8 mouse cellular contexts compared by ENCODE assay signal in genomic region chr3:82725546-82725945, GRCm38 (mm10).
A peak's percentile ranks its signal among the peaks of the same experiment; 100 is the strongest.
DNase-seq lines count a peak whose midpoint lies in the region; ATAC-seq and TF ChIP-seq lines count a peak whose summit lies in the region.

No protein-coding gene starts in this region.

- TF ChIP-seq POLR2A in CH12.LX (IDR thresholded peaks at IDR 0.05; ENCODE audit: low read depth, low read length), result no peak
- no peak for TF ChIP-seq POLR2A in testis, adult 2 months (IDR thresholded peaks at IDR 0.05; ENCODE audit: control insufficient read depth, low read depth, low read length)

- H3K4me3 ChIP-seq in forebrain, embryonic 10.5 days, result no peak overlapping the region
- H3K4me3 ChIP-seq in forebrain, embryonic 16.5 days (replicated peaks; ENCODE audit: low read length), result no peak overlapping the region
- no peak overlapping the region for H3K4me3 ChIP-seq in CH12.LX (replicated peaks in 1 of 3; ENCODE audit: low read depth in 2 of 3, low read length in 2 of 3, poor library complexity in 1 of 3)
- H3K4me3 ChIP-seq in forebrain, embryonic 13.5 days, result no peak overlapping the region
- H3K4me3 ChIP-seq in testis, adult 2 months (ENCODE audit: control insufficient read depth, low read depth, low read length), result no peak overlapping the region

- in situ Hi-C loops in CH12.LX (cut with MboI; ENCODE audit: low pct_ligation_motif_present, low pct_unique_long_range_greater_than_20kb, low sequenced_read_pairs), result no loop called here

- no peak for TF ChIP-seq EP300 in CH12.LX (IDR thresholded peaks at IDR 0.05; ENCODE audit: low read length)

- WGBS in forebrain, embryonic 10.5 days, result 37% methylated on average over 3 of the region's 3 CpGs
- WGBS in forebrain, embryonic 16.5 days, result 29% methylated on average over 3 of the region's 3 CpGs
- 30% methylated on average over 3 of the region's 3 CpGs for WGBS in forebrain, embryonic 13.5 days

- no peak overlapping the region for H3K9ac ChIP-seq in forebrain, embryonic 16.5 days (replicated peaks; ENCODE audit: low read depth, low read length)
- H3K9ac ChIP-seq in CH12.LX (ENCODE audit: insufficient read depth, low read depth), result no peak overlapping the region
- H3K9ac ChIP-seq in forebrain, embryonic 13.5 days, result no peak overlapping the region

- no peaks in the 10 kb centered on the region for H3K36me3 ChIP-seq in forebrain, embryonic 10.5 days (replicated peaks)
- H3K36me3 ChIP-seq in forebrain, embryonic 16.5 days (ENCODE audit: control insufficient read depth, insufficient read depth), result no peaks in the 10 kb centered on the region
- H3K36me3 ChIP-seq in CH12.LX (replicated peaks in 1 of 2; ENCODE audit: control insufficient read depth in 1 of 2, insufficient read depth in 1 of 2, low read length in 1 of 2), result no peaks in the 10 kb centered on the region
- H3K36me3 ChIP-seq in forebrain, embryonic 13.5 days (ENCODE audit: poor library complexity, severe bottlenecking), result no peaks in the 10 kb centered on the region
- no peaks in the 10 kb centered on the region for H3K36me3 ChIP-seq in testis, adult 2 months (ENCODE audit: control insufficient read depth, insufficient read depth, low read length)

- ATAC-seq in forebrain, embryonic 16.5 days, result no peak
- ATAC-seq in forebrain, embryonic 13.5 days, result peak; percentile 50; the same call in 1 of the 2 replicates
- peak; percentile 91 for ATAC-seq in megakaryocyte, adult 5-6 weeks (ENCODE audit: poor library complexity, severe bottlenecking)

- no peaks in the 10 kb centered on the region for H3K4me1 ChIP-seq in forebrain, embryonic 10.5 days
- no peaks in the 10 kb centered on the region for H3K4me1 ChIP-seq in forebrain, embryonic 16.5 days (replicated peaks; ENCODE audit: control insufficient read depth, insufficient read depth, low read length)
- H3K4me1 ChIP-seq in CH12.LX (ENCODE audit: control insufficient read depth in 1 of 2, insufficient read depth in 2 of 2), result peaks cover 0 to 12% of the 10 kb centered on the region in 2 experiments; a peak in 2 of 4 replicates
- no peaks in the 10 kb centered on the region for H3K4me1 ChIP-seq in forebrain, embryonic 13.5 days
- H3K4me1 ChIP-seq in testis, adult 2 months (ENCODE audit: control insufficient read depth, insufficient read depth, low read length), result no peaks in the 10 kb centered on the region; the same call in 1 of the 2 replicates

- peak; percentile 59 for DNase-seq in forebrain, embryonic 10.5 days (ENCODE audit: extremely low spot score, low spot score)
- peak; percentile 70 for DNase-seq in CH12.LX (ENCODE audit: extremely low read depth)
- DNase-seq in c-Kit-positive CD71-negative TER-119-negative erythroid progenitor cells, embryonic 14.5 days (ENCODE audit: low read depth), result peak; percentile 13
- peak; percentile 69 to 71 for DNase-seq in layer of hippocampus, postnatal 10 days (ENCODE audit: low spot score in 2 of 2)

- no peaks in the 10 kb centered on the region for H3K79me2 ChIP-seq in CH12.LX (replicated peaks; ENCODE audit: control insufficient read depth, extremely low read depth, insufficient read depth, poor library complexity, severe bottlenecking)

- TF ChIP-seq RAD21 in CH12.LX (IDR thresholded peaks at IDR 0.05; ENCODE audit: low read depth, low read length), result peak; percentile 41

- no peaks in the 10 kb centered on the region for H3K27me3 ChIP-seq in forebrain, embryonic 10.5 days (ENCODE audit: poor library complexity, severe bottlenecking)
- no peaks in the 10 kb centered on the region for H3K27me3 ChIP-seq in forebrain, embryonic 16.5 days (replicated peaks; ENCODE audit: control insufficient read depth, insufficient read depth, low read length)
- no peaks in the 10 kb centered on the region for H3K27me3 ChIP-seq in CH12.LX (replicated peaks)
- no peaks in the 10 kb centered on the region for H3K27me3 ChIP-seq in forebrain, embryonic 13.5 days
- H3K27me3 ChIP-seq in testis, adult 2 months (ENCODE audit: control insufficient read depth, insufficient read depth, low read length), result no peaks in the 10 kb centered on the region

- dilution Hi-C loops in CH12.LX (cut with MboI; ENCODE audit: extremely low pct_ligation_motif_present, extremely low pct_unique_long_range_greater_than_20kb, low sequenced_read_pairs), result no loop called here

- H3K27ac ChIP-seq in forebrain, embryonic 10.5 days, result no peak overlapping the region
- no peak overlapping the region for H3K27ac ChIP-seq in forebrain, embryonic 16.5 days (ENCODE audit: low read length)
- no peak overlapping the region for H3K27ac ChIP-seq in CH12.LX (ENCODE audit: insufficient read depth, low read depth)
- no peak overlapping the region for H3K27ac ChIP-seq in forebrain, embryonic 13.5 days
- H3K27ac ChIP-seq in testis, adult 2 months (ENCODE audit: control insufficient read depth, insufficient read depth, low read depth, low read length), result no peak overlapping the region

- no peaks in the 10 kb centered on the region for H3K9me3 ChIP-seq in forebrain, embryonic 10.5 days
- no peaks in the 10 kb centered on the region for H3K9me3 ChIP-seq in forebrain, embryonic 16.5 days (ENCODE audit: control insufficient read depth, low read length)
- no peaks in the 10 kb centered on the region for H3K9me3 ChIP-seq in CH12.LX (replicated peaks; ENCODE audit: low read length)
- no peaks in the 10 kb centered on the region for H3K9me3 ChIP-seq in forebrain, embryonic 13.5 days (replicated peaks)

- TF ChIP-seq CTCF in CH12.LX (conservative IDR thresholded peaks at IDR 0.05 in 1 of 2, IDR thresholded peaks at IDR 0.05 in 1 of 2; ENCODE audit: low read depth in 2 of 2, low read length in 2 of 2), result peak; percentile 55 to 91
- TF ChIP-seq CTCF in testis, adult 2 months (IDR thresholded peaks at IDR 0.05; ENCODE audit: control insufficient read depth, insufficient read depth, insufficient replicate concordance, low read depth, low read length), result peak; percentile 97; the same call in 1 of the 2 replicates

- H3K4me2 ChIP-seq in forebrain, embryonic 16.5 days (ENCODE audit: low read length), result no peak overlapping the region
- no peak overlapping the region; the same call in 1 of the 2 replicates for H3K4me2 ChIP-seq in CH12.LX (ENCODE audit: insufficient read depth, low read depth, poor library complexity, severe bottlenecking)
- no peak overlapping the region for H3K4me2 ChIP-seq in forebrain, embryonic 13.5 days

TF ChIP-seq in CH12.LX, 34 proteins besides CTCF, POLR2A, EP300 and RAD21:
- TF ChIP-seq ZNF384 (IDR thresholded peaks at IDR 0.05; ENCODE audit: low read depth, low read length), result no peak
- TF ChIP-seq SMC3 (IDR thresholded peaks at IDR 0.05; ENCODE audit: low read depth, low read length), result peak; percentile 36
- no peak for TF ChIP-seq E2F4 (IDR thresholded peaks at IDR 0.05; ENCODE audit: insufficient replicate concordance, low read depth, low read length)
- no peak for TF ChIP-seq TBP (conservative IDR thresholded peaks at IDR 0.05; ENCODE audit: low read depth, low read length)

Comparison
In these comparisons a context has a peak if more than half of its experiments do, and no peak if none do; other contexts are left out.
1. DNase-seq: peak in every context shown above with its lines; median percentile 70 in CH12.LX; 70 in layer of hippocampus, postnatal 10 days; 59 in forebrain, embryonic 10.5 days; 13 in c-Kit-positive CD71-negative TER-119-negative erythroid progenitor cells, embryonic 14.5 days.